Mouse (Mus musculus) spleen, postnatal 4 days (tissue): Measurements from ENCODE around the gene Itgb5.
A peak's percentile ranks its signal among the peaks of the same experiment; 100 is the strongest.

Experiments used
- DNase-seq, 2 experiments: peaks; one replicate each; pipeline ENCODE4 v3.0.0; 2022; ENCODE audit warnings: low spot score in 2 of 2

Itgb5 gene

DNA sequence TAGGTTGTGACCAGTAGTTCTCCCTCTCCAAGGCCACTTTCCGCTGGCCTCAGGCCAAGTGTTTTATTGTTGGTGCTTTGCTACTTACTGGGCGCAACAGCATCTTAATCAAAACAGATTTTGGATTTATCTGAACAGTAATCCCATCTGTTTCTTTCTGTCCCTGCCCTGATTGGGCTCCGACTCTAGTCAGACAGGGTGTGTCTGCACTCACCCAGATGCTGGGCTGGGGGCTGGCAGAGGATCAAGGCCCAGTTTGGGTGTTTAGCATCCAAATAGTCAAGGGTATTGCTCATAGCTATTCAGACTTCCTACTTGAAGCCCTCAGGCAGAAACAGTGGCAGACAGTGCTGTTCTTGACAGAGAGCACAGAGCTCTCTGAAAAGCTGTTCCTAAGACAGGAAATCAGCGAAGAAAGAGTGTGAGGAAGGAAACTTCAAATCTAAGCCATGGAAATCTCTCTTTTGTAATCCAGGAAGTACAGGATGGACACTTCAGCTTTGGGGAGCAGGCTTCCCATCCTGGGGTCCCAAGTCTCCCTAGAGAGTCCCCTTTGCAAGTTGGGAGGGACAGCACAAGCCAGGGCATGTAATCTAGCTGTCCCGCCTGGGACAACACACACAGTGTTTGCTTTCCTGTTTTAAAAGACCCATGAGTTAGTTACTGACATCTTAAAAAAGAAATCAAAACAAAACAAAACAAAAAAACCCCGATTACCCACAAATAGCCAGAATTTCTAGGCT lies 48.7 kb downstream of the Itgb5 start:
- DNase-seq, result no peak

DNA sequence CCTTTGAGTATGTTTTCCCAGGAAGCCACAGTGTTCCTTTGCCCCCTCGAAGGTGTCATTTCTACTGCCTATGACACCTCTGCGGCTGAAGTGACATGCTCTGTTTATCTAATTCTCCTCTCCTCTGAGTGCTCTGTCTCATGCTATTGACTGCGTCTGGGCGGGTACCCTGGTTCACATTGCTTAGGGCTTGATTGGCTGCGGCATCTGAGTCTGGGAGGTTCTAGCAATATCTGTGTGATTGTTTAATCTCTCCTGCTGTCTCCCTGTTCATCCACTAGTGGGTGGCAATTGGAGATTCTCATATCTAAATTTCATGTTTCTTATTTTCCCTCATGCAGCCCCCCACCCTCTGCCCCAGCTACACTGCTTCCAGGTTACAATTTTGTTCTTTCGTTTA lies 49.6 kb downstream of the Itgb5 start:
- no peak for DNase-seq

DNA sequence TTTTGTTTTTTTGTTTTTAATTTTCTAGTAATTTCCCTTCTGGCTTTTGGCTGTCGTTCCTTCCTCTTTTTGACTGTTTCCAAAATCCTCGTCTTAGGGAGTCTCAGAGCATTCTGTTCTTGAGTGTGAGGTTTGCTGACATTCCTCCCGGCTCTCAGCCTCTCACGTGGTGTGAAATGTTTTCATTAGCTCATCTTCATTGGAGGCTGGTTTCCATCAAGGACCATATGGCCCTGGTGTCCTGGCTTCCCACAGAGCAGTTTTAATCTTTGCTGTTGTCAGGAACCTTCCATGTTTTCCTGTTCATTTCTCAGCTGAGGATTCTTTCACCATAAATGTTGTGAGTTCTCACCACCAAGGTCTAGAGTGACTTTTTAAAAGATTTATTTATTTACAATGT lies 50.1 kb downstream of the Itgb5 start:
- no peak for DNase-seq

DNA sequence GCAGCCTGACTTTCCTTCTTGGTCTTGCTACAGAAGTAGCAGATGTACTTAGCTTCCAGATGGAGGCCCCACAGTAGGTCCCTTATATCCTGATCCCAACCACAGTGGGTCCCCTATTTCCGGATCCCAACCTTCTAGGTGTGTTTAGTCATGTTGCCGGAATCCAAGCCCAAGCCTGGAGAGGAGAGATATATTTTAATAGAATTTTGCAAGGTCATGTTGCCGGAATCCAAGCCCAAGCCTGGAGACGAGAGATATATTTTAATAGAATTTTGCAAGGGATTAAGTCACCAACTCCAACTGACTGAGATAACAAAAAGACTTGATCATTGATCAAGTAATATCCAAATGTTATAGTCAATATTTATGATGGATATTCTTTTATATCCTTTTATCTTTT lies 51.3 kb downstream of the Itgb5 start:
- DNase-seq, result no peak

DNA sequence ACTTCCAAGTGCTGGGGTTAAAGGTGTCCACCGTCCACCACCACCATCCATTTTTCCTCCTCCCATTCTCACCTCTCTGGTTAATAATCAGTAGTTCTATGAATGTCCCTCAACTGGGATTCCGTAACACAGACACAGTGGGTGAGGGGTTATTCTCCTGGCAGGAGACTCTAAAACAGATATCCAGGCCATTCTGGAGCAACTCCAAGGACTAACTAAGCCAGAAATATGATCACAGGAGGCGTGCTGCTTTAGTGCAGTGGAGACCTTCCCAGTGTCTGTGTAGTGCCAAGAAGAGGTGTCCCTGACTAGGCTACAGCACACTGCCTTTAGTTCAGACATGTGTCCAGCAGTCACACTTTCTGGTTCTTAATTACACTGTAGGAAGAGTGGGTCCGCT lies 53.1 kb downstream of the Itgb5 start:
- no peak for DNase-seq

DNA sequence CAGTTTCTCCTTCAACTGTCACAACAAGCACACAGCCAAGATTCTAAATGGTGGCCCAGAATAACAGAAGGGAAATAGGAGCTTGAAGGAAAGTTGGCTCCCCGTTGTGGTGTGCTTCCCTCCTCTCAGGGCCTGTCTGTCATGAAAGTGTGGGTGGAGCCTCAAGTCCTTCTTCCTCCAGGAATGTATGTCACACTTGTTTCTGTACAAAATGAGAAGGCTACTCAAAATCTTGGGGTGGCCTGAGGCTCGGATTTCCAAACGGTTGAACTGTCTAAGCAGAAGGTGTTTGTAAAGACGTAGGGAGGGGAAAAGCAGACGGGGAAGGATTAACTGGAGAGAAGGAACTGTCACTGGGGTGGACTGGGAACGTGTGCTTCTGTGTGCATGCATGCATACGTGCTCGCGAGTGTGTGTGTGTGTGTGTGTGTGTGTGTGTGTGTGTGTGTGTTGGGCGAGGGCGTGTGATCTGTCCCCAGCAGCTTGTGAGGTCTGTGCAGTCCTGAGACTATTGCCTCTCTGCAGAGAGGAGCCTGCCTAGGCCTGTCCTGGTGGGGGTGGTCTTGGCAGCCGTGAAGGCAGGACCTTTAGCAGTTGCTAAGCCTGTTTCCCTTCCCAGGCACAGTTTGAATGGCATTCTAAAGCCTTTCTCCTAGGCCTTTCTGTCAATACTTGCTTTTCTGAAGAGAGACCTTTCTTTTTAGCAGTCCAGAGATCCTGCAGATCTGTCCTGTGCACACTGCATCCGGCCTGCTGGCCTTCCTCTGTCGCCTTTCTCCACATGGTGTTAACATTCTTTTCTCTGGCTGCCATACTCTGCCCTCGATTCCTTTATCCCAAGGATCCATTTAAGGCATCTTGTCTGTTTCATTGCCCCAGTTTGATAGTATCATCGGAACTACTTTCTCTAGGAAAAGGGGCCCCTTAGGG lies 53.8 kb downstream of the Itgb5 start:
- DNase-seq, result no peak

DNA sequence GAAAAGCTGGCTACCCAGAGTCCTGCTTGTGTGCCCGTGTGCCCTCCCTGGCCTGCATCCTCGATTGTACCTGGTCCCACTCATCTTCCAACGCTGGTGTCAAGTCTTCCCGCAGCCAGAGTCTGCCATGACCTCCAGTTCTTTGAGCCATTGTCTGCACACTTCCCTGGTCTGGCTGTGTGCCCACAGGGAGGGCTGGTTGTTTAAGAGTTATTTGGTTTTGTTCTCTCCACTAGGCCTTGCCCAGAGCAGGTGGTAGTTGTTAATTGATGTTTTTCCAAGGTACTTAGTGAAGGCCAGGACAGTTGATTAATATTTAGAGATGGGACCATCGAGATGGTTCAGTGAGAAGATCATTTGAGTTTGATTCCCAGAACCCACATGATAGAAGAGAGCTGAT lies 54.7 kb downstream of the Itgb5 start:
- no peak for DNase-seq

DNA sequence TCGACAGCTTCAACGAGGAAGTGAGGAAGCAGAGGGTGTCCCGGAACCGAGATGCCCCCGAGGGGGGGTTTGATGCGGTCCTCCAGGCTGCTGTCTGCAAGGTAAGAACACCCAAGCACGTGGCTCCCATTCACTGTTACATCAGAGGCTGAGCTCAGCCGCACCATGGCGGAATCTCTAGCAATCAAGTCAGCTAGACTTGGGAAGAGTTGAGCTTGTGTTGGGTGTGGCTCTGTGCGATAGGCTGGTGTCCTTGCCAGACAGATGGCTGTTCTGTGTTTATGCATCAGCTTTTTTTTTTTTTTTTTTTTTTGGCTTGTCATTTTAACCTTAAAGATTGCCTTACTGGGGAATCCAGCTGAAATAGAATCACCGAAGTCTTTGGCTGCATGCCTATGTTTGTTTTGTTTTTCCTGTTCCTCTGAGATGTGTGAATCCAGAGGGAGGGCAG lies 55.6 kb downstream of the Itgb5 start:
- peak; percentile 32 to 65 for DNase-seq

DNA sequence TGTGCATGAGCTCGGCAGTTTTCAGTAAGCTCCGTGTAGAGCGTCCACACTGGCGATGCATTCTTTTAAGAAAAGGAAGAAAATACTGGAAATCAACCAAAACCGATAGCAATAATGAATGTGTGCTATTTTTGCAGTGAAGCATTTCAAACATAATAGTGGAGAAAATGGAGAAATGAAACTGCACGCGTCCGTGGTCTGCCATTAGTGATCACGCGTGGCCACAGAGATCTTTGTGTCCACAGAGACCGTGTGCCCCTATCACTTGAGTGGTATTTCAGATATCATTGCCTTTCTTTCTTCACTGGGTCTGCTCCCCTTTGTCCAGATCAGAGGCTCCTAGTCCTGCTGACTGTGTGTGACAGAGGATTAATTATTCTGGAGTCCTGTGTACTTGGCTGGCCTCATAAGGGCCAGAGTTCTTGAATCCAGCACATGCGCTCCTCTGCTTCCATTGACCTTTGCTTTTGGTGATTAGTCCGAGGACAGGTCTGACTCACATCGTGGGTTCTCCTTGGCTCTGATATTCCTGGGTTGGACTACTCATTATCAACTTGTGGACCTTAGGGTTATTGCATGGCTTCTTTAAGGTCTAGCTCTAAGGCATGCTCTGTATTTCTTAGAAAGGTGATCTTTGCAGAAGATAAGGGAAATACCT lies 56.3 kb downstream of the Itgb5 start:
- no peak for DNase-seq

DNA sequence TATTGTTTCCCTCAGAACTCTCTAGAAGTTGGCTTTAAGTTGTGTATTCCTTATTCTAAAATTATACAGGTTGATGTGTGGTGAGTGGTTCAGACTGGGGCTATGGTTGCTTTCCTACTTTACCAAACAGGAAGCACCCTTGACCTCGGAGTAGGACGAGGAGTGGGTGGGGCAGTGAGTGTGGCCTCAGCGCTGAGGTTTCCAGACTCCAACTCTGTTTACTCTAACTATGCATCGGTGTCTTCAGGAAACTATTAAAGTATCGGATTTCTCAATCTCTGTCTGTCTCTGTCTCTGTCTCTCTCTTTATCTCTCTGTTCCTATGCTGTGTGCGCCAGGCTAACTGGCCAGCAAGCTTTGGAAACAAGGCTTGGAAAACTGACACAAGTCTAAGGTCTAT lies 57.2 kb downstream of the Itgb5 start:
- no peak for DNase-seq

DNA sequence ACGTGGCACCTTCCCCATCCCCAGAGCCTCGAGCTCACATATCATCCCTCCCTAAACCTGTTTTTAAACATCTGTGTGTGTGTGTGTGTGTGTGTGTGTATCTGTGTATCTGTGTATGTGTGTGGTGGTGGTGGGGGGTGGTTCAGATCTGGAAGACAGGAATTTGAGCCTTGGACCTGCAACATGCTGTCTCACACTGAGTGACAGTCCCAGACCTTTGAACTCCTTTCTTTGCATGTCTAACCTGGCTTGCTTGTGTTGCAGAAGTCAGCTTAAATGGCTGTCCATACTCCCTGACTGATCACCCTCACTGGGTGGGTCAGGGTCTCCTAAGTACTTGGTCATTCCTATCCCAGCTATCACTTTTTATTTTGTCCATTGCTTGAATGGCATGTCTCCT lies 58.5 kb downstream of the Itgb5 start:
- no peak for DNase-seq

DNA sequence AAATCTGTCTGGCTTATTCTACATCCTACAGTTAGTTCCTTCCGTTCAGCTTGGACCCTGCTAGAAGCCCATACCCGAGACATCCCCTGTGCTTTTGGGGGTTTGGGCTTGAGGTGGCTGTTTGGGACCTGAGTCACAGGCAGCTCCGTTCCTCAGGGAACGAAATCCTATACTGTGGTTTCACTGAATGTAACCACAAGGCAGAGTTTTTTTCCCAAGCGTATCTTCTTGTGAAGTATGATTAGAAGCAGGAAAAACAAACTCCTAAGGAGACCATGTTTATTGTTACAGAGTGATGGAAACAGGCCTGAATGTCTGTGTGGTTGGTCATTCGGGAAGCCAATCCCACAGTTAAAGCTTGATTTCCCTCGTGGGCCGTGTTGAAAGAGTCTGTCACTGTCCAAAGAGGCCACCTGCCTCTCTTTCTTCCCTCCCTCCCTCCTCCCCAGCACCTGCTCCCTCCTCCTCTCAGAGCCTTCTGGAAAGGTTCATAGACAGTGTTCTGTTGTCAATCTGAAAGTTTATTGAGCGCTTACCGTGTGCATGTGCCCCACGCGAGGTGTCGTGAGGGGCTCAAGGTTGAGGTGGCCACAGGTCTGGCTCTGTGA lies 59.6 kb downstream of the Itgb5 start:
- DNase-seq, result no peak

DNA sequence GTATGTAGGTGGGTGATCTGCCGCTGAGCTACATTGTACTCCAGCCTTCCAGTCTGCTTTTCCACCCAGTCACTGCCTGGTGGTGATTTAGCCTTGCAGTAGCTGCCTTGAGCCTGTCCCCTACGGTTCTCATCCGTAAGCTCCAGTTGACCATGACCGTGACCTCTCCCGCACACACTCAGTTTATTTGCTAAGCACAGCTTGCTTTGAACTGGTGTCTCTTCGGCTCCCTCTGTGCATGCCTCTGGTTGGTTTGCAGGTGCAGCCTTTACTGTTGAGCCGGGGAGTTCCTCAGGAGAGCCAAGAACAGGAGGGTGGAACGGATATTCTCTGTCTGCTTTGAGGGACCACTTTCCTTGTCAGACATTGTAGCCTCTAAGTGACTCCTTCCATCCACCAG lies 61.6 kb downstream of the Itgb5 start:
- DNase-seq, result no peak

DNA sequence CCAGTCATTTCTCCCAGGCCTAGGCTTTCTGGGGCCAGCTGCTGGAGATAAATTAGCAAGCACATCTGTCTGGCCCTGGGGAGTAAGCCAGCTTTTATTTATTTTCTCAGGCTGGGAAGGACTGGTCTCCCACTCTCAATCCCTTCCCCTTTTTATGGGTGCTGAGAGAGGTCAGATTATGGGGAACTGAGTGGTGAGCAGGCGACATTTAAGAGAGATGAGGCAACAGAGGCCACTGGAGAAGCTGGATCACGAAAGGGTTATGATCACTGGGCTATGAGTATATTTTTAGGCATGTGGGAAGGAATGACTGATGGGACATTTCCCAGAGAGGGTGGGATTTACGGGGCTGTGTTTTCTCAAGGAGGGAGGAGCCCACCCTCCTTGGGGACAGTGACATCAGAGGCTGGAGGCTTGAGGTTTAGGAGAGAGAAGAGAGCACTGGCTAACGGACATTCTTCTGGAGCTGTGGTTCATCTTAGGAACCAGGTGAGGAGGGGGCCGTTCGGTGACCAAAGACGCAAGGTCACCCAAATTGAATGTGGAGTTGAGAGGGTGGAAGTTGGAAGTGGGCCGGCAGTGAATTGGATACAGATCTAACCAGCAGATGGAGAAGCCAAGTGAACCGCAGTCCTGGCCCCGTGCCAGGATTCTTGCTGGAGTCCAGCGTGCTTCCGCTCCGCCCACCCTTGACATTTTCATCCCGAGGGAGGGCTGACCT lies 62.3 kb downstream of the Itgb5 start:
- DNase-seq, result peak; percentile 50 to 73

DNA sequence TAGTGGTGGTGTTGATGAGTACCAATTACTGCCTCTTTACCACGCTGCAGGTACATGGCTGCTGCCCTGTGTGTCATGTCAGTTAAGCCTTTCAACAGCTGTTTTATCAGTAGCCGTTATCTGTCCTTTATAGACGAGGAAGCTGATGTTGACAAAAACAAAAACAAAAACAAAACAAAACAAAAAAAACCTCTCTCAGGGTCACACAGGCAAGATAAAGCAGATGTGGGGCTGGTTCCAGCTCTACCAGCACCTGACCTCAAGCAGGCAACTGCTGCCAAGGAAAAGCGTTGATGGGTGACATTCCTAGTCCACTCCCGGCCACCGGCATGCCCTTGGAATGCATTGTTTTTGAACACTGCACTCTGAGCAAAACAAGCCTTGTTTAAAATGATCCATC lies 63.1 kb downstream of the Itgb5 start:
- DNase-seq, result no peak

DNA sequence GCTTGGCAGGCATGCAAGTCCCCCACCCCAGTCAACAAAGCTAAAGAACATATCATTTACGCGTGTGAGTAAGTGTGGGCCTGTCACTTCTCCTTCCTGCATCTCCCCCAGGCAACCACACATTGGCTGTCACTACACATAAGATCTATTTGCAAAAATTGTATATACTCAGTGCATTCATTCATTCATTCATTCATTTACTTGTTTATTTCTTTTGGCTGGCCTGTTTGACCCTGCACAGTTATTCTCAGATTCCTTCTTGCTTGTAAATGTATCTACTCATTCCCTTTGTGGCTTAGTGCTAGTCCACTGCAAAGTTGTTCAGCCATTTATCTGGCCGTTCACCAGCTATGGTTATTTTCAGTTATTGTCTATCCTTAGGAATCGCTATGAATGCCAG lies 64.3 kb downstream of the Itgb5 start:
- no peak for DNase-seq

DNA sequence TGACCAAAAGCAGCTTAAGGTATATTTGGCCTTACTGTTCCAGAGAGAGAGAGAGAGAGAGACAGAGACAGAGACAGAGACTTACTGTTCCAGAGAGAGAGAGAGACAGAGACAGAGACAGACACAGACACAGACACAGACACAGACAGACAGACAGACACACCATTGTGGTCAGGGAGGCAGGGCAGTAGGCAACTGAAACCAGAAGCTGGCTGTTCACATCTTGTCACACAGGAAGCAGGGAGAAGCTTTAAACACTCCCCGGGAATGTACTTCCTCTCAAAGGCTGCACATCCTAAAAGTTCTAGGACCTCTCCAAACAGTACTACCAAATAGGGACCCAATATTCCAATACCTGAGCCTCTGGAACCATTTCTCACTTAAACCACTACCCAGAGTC lies 65.0 kb downstream of the Itgb5 start:
- no peak for DNase-seq

DNA sequence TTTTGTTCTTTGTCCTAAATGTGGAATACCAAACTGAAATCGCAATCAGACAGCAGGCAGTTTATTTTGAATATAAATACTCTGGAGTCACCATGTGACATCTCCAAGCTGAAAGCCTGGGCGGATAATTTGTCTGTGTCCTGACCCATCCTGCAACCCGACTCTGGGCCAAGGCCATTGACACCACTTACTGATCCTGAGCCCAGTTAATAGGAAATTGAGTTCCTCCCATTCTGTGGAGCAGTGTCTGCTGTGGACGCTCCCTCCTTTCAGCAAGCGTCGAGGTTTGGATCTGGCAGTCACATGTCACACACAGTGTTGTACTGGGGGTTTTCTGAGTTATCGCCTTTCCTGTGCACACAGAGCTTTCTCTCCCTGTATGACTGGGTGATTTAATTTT lies 66.2 kb downstream of the Itgb5 start:
- no peak for DNase-seq

DNA sequence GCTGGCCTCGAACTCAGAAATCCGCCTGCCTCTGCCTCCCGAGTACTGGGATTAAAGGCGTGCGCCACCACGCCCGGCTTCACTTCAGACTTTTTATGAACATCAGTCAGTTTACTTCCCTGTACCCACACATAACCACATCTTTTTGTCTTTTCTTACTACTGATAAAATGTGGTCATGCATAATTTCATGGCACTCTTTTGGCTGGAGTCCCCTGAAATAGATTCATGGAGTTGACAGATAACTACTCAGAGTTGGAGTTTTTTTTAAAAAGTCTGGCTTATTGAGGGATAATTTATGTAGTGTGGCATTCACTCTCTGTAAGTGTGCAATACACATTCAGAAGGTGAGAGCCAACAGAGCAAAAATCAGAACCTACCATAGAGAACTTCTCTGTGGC lies 67.3 kb downstream of the Itgb5 start:
- no peak for DNase-seq

DNA sequence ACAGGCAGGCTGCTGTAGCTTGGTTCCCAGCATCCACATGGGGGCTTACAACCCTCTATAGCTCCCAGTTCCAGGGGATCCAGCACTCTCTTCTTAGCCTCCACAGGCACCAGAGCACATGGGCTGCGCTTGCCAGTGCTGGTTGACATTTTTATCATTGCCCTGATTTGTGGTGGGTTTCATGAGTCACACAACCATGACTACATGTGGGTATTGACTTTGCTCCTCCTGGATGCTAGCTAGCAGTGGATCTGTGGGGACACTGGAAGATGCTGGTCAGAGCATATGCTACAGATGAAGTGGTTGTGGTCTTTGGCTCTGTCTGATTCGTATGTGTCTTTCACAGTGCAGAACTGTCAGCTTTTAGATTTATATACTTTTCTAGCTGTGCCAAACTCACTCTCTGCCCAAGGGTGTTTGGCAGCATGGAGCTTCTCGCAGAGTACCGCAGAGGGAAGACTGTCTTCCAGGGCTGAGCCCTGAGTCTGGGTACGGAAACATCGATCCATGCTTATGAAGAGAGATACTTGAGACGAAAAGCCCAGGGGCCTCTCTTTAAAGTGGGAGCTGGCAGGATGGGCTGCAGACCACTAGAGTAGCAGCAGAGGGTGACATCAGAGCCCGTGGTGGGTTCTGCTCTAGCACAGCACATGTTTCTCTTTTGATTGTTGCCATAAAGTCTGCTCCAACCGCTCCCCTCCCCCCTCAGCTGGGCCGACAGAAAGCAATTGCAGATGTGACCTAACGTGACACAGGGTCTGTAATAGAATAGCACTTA lies 74.4 kb downstream of the Itgb5 start:
- DNase-seq, result no peak

DNA sequence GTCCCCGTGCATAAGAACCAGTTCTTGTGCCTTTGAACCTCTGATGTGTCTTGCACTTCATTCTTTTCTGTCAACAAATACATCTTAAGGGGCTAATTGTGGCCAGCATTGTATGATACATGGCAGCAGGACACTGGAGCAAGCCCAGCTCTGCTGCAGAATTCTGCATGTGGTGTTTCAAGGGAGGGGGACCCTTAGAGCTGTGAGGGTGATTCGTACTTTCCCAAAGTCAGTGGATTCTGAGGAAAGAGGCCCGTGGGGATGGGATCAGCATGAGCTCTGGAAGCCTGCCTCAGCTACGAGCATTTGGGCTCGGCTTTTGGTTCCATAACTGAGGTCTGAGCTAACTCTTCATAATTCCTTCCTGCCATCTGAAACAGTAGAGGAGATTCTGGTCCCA lies 75.1 kb downstream of the Itgb5 start:
- DNase-seq, result no peak
